Mouse (Mus musculus): ENCODE measurements around the gene Abcb6. TPM values are rescaled to one million over a fixed set of nuclear protein-coding genes. Genes with fewer than 3 reads are reported as not detected.

Gene Abcb6
- polyA plus RNA-seq, 1 experiment from 2014 or later, result 21.7 TPM

- no peaks in the 10 kb centered on the region for H3K27me3 ChIP-seq (replicated peaks; ENCODE audit: control insufficient read depth, insufficient read depth, low read length)
- H3K9ac ChIP-seq (ENCODE audit: low read length), result no peak overlapping the region
- DNase-seq (ENCODE audit: low spot score) (no peak), ATAC-seq (replicated peaks; ENCODE audit: low FRiP score, low TSS enrichment, low read depth) (no peak)
- H3K9me3 ChIP-seq (ENCODE audit: control insufficient read depth, low read length), result no peaks in the 10 kb centered on the region
- peaks cover 10% of the 10 kb centered on the region; the same call in 1 of the 2 replicates for H3K4me1 ChIP-seq (replicated peaks; ENCODE audit: control insufficient read depth, insufficient read depth, low read length)
- no peak overlapping the region for H3K27ac ChIP-seq (ENCODE audit: low read depth)
- H3K4me2 ChIP-seq (ENCODE audit: low read length), result no peak overlapping the region
- H3K36me3 ChIP-seq (ENCODE audit: control insufficient read depth, insufficient read depth, low read length), result peaks cover 46% of the 10 kb centered on the region
- 55% methylated on average over 6 of the region's 6 CpGs for WGBS
- H3K4me3 ChIP-seq (ENCODE audit: low read depth, low read length), result no peak overlapping the region
These were observed 43.9 kb downstream of the Abcb6 start for GRCm38 (mm10) chr1:75136293-75136692.

- no peak within 1 kb of the TSS for H3K4me2 ChIP-seq (ENCODE audit: low read length)
- no peak within 1 kb of the TSS for H3K27ac ChIP-seq (ENCODE audit: low read depth)
- no peak within 1 kb of the TSS for H3K9ac ChIP-seq (ENCODE audit: low read length)
- H3K27me3 ChIP-seq (replicated peaks; ENCODE audit: control insufficient read depth, insufficient read depth, low read length), result no peaks in the 10 kb centered on the region
- H3K4me1 ChIP-seq (replicated peaks; ENCODE audit: control insufficient read depth, insufficient read depth, low read length), result no peaks in the 10 kb centered on the region
- no peak within 1 kb of the TSS for H3K4me3 ChIP-seq (ENCODE audit: low read depth, low read length)
- no peak for DNase-seq (ENCODE audit: low spot score)
- H3K9me3 ChIP-seq (ENCODE audit: control insufficient read depth, low read length), result no peaks in the 10 kb centered on the region
- 58% methylated on average over 12 of the region's 12 CpGs for WGBS
- peaks cover 34% of the 10 kb centered on the region for H3K36me3 ChIP-seq (ENCODE audit: control insufficient read depth, insufficient read depth, low read length)
- no peak for ATAC-seq (replicated peaks; ENCODE audit: low FRiP score, low TSS enrichment, low read depth)
These were observed 46.6 kb downstream of the Abcb6 start, which contains the start of gene Slc23a3 for GRCm38 (mm10) chr1:75133421-75134207. Gene Slc23a3, minus strand, starts transcription at chr1:75133890.

DNA sequence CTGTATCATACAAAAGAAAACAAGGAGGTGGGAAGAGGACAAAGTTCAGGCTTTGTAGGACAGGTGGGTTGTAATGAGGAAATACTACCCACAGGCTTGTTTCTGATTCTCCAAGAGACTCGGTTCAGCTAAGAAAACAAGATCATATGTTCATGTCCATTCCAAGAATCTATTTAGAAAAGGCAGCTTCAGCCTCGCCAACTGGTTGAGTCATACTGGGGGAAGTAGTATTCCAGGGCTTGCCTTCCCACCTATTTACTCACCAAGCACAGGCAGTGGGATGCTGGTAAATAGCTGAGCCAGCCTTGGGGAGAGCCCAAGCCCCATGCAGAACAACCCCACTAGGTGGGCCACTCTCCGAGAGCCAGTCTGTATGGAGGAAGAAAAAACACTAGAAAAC, 51.6 kb downstream of the Abcb6 start:
- no peak overlapping the region for H3K9ac ChIP-seq (ENCODE audit: low read length)
- WGBS, result 68% methylated on average over 3 of the region's 3 CpGs
- H3K36me3 ChIP-seq (ENCODE audit: control insufficient read depth, insufficient read depth, low read length), result no peaks in the 10 kb centered on the region
- DNase-seq (ENCODE audit: low spot score) (no peak), ATAC-seq (replicated peaks; ENCODE audit: low FRiP score, low TSS enrichment, low read depth) (no peak)
- no peak overlapping the region for H3K27ac ChIP-seq (ENCODE audit: low read depth)
- H3K4me3 ChIP-seq (ENCODE audit: low read depth, low read length), result no peak overlapping the region
- no peak overlapping the region for H3K4me2 ChIP-seq (ENCODE audit: low read length)
- no peaks in the 10 kb centered on the region; the same call in 1 of the 2 replicates for H3K4me1 ChIP-seq (replicated peaks; ENCODE audit: control insufficient read depth, insufficient read depth, low read length)
- no peaks in the 10 kb centered on the region for H3K9me3 ChIP-seq (ENCODE audit: control insufficient read depth, low read length)
- no peaks in the 10 kb centered on the region for H3K27me3 ChIP-seq (replicated peaks; ENCODE audit: control insufficient read depth, insufficient read depth, low read length)

- DNase-seq (ENCODE audit: low spot score) (peak; percentile 53), ATAC-seq (replicated peaks; ENCODE audit: low FRiP score, low TSS enrichment, low read depth) (peak; percentile 5; the same call in 1 of the 2 replicates)
- Histone ChIP-seq H3K36me3 (ENCODE audit: control insufficient read depth, insufficient read depth, low read length) (no peaks in the 10 kb centered on the region), H3K27me3 (replicated peaks; ENCODE audit: control insufficient read depth, insufficient read depth, low read length) (no peaks in the 10 kb centered on the region), H3K4me2 (ENCODE audit: low read length) (peak overlapping the region; percentile 46), H3K9ac (ENCODE audit: low read length) (peak overlapping the region; percentile 44; the same call in 1 of the 2 replicates), H3K9me3 (ENCODE audit: control insufficient read depth, low read length) (no peaks in the 10 kb centered on the region), H3K4me1 (replicated peaks; ENCODE audit: control insufficient read depth, insufficient read depth, low read length) (no peaks in the 10 kb centered on the region; the same call in 1 of the 2 replicates), H3K27ac (ENCODE audit: low read depth) (peak overlapping the region; percentile 95; the same call in 1 of the 2 replicates), H3K4me3 (ENCODE audit: low read depth, low read length) (peak overlapping the region; percentile 50)
- 32% methylated on average over 5 of the region's 5 CpGs for WGBS
These were observed 54.8 kb downstream of the Abcb6 start for GRCm38 (mm10) chr1:75125418-75125817.

DNA sequence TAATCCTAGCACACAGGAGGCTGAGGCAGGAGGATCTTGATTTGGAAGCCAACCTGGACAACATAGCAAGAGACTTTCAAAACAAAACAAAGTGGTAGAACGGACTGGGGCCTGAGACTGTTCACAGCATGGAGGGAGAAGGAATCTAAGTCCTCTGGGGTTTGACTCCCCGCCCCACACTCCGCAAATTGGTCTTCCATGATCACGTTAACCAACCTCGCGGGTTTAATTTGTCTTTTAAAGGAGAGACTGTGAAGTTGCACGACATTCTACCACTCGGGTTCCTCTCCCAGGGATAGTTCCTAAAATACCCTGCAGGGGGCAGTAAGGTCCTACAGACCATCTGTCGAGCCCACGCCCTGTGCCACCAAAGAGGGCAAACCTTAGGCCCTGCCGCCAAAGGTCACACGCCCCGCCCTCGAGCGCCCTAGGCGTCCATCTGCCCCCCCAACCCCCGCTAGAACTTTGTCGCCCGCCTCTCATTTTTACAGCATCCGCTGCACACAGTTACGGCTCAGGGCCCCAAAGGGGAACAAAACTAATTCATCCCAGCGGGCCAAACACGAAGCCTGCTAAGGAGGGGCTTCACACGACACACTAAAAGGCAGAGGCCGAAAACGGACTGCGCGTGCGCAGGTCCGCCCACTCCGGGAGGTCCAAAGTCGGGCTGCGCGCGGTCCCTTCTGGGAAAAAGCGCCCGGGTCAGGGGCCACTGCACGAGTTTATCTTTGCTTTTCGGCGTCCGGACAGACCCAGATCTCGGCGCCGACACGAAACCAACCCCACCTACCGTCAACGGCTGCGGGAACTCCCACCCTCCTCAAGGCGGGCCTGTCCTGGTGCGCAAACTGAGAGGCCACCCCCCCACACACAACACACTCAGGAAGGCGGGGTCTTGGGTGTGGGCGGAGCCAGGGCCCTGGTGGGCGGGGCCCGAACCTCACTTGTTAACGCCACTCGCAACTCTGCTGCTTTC, 55.6 kb downstream of the Abcb6 start, which contains the start of gene Nhej1:
Nhej1 (minus strand) TSS at position 855 of the 976 bp plus-strand sequence.
- DNase-seq (ENCODE audit: low spot score) (peak; percentile 98), ATAC-seq (replicated peaks; ENCODE audit: low FRiP score, low TSS enrichment, low read depth) (peak; percentile 96)
- no peaks in the 10 kb centered on the region for H3K9me3 ChIP-seq (ENCODE audit: control insufficient read depth, low read length)
- no peaks in the 10 kb centered on the region for H3K36me3 ChIP-seq (ENCODE audit: control insufficient read depth, insufficient read depth, low read length)
- peak within 1 kb of the TSS; percentile 44 for H3K9ac ChIP-seq (ENCODE audit: low read length)
- no peaks in the 10 kb centered on the region; the same call in 1 of the 2 replicates for H3K4me1 ChIP-seq (replicated peaks; ENCODE audit: control insufficient read depth, insufficient read depth, low read length)
- H3K4me3 ChIP-seq (ENCODE audit: low read depth, low read length), result peak within 1 kb of the TSS; percentile 50
- H3K4me2 ChIP-seq (ENCODE audit: low read length), result peak within 1 kb of the TSS; percentile 46
- no peaks in the 10 kb centered on the region for H3K27me3 ChIP-seq (replicated peaks; ENCODE audit: control insufficient read depth, insufficient read depth, low read length)
- under 1% methylated on average over 56 of the region's 56 CpGs for WGBS
- H3K27ac ChIP-seq (ENCODE audit: low read depth), result peak within 1 kb of the TSS; percentile 95

DNA sequence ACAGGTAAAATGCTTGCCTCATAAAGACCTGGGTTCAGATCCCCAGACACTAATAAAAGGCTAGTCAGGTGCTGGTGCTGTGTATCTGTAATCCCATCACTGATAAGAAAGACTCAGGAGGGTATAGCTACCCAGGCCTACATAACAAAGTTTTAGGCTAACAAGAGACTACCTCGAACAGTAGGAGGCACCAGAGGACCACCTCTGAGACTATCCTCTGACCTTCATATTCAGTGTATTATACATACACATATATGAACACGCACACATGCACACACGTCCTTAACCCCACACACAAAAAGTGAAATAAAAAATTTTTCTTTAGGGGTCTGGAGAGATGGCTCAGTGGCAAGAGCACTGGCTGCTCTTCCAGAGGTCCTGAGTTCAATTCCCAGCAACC, 58.0 kb downstream of the Abcb6 start:
- no peaks in the 10 kb centered on the region for H3K27me3 ChIP-seq (replicated peaks; ENCODE audit: control insufficient read depth, insufficient read depth, low read length)
- H3K4me3 ChIP-seq (ENCODE audit: low read depth, low read length), result no peak overlapping the region
- no peaks in the 10 kb centered on the region for H3K36me3 ChIP-seq (ENCODE audit: control insufficient read depth, insufficient read depth, low read length)
- no peaks in the 10 kb centered on the region; the same call in 1 of the 2 replicates for H3K4me1 ChIP-seq (replicated peaks; ENCODE audit: control insufficient read depth, insufficient read depth, low read length)
- no peak overlapping the region for H3K27ac ChIP-seq (ENCODE audit: low read depth)
- no peaks in the 10 kb centered on the region for H3K9me3 ChIP-seq (ENCODE audit: control insufficient read depth, low read length)
- no peak for ATAC-seq (replicated peaks; ENCODE audit: low FRiP score, low TSS enrichment, low read depth)
- 79% methylated on average over 3 of the region's 3 CpGs for WGBS
- no peak for DNase-seq (ENCODE audit: low spot score)
- no peak overlapping the region for H3K9ac ChIP-seq (ENCODE audit: low read length)
- no peak overlapping the region for H3K4me2 ChIP-seq (ENCODE audit: low read length)

Small RNA genes lying within 50 kb of the gene (microRNA-seq; reads per million reads assigned to microRNA genes)
- gene Gm27943, result not detected

Other genes starting within 250 kb of the Abcb6 start
- 0.15 and 0.27 TPM in 2 replicates for gene Cfap65, start 244.8 kb downstream of the Abcb6 start, polyA plus RNA-seq (2014; fragmentation: Nextera tagmentation; extraction: Ambion mirVana)
- 28.8 and 33.7 TPM in 2 replicates for gene Ihh, start 228.7 kb downstream of the Abcb6 start, polyA plus RNA-seq (2014; fragmentation: Nextera tagmentation; extraction: Ambion mirVana)
- 8.3 and 10.5 TPM in 2 replicates for gene Nhej1, start 55.2 kb downstream of the Abcb6 start, polyA plus RNA-seq (2014; fragmentation: Nextera tagmentation; extraction: Ambion mirVana)
- gene Slc23a3, start 46.5 kb downstream of the Abcb6 start, polyA plus RNA-seq (2014; fragmentation: Nextera tagmentation; extraction: Ambion mirVana), result 1.4 and 1.8 TPM in 2 replicates
- 41.6 and 41.7 TPM in 2 replicates for gene Cnppd1, start 37.7 kb downstream of the Abcb6 start, polyA plus RNA-seq (2014; fragmentation: Nextera tagmentation; extraction: Ambion mirVana)
- gene Retreg2, start 37.6 kb downstream of the Abcb6 start, polyA plus RNA-seq (2014; fragmentation: Nextera tagmentation; extraction: Ambion mirVana), result 50.1 and 51.1 TPM in 2 replicates
- gene Zfand2b, start 11.7 kb downstream of the Abcb6 start, polyA plus RNA-seq (2014; fragmentation: Nextera tagmentation; extraction: Ambion mirVana), result 36.5 and 38.8 TPM in 2 replicates
- 20.2 and 23.0 TPM in 2 replicates for gene Ankzf1, start 11.8 kb upstream of the Abcb6 start, polyA plus RNA-seq (2014; fragmentation: Nextera tagmentation; extraction: Ambion mirVana)
- gene Atg9a, start 11.8 kb upstream of the Abcb6 start, polyA plus RNA-seq (2014; fragmentation: Nextera tagmentation; extraction: Ambion mirVana), result 24.0 and 26.3 TPM in 2 replicates
- 15.1 and 19.2 TPM in 2 replicates for gene Glb1l, start 30.4 kb upstream of the Abcb6 start, polyA plus RNA-seq (2014; fragmentation: Nextera tagmentation; extraction: Ambion mirVana)
- 116 and 131 TPM in 2 replicates for gene Stk16, start 30.4 kb upstream of the Abcb6 start, polyA plus RNA-seq (2014; fragmentation: Nextera tagmentation; extraction: Ambion mirVana)
- 68.7 and 86.5 TPM in 2 replicates for gene Tuba4a, start 39.5 kb upstream of the Abcb6 start, polyA plus RNA-seq (2014; fragmentation: Nextera tagmentation; extraction: Ambion mirVana)
- gene A630095N17Rik, start 51.7 kb upstream of the Abcb6 start, polyA plus RNA-seq (2014; fragmentation: Nextera tagmentation; extraction: Ambion mirVana), result not detected in 2 replicates
- gene Dnajb2, start 56.0 kb upstream of the Abcb6 start, polyA plus RNA-seq (2014; fragmentation: Nextera tagmentation; extraction: Ambion mirVana), result 14.2 TPM in 2 replicates
- gene Ptprn, start 84.1 kb upstream of the Abcb6 start, polyA plus RNA-seq (2014; fragmentation: Nextera tagmentation; extraction: Ambion mirVana), result 2.9 and 3.4 TPM in 2 replicates
- gene Resp18, start 98.0 kb upstream of the Abcb6 start, polyA plus RNA-seq (2014; fragmentation: Nextera tagmentation; extraction: Ambion mirVana), result 13.0 and 13.4 TPM in 2 replicates
- gene Dnpep, start 137.6 kb upstream of the Abcb6 start, polyA plus RNA-seq (2014; fragmentation: Nextera tagmentation; extraction: Ambion mirVana), result 133 and 137 TPM in 2 replicates
- gene Des, start 179.9 kb upstream of the Abcb6 start, polyA plus RNA-seq (2014; fragmentation: Nextera tagmentation; extraction: Ambion mirVana), result 72.4 and 73.2 TPM in 2 replicates
- gene Speg, start 194.9 kb upstream of the Abcb6 start, polyA plus RNA-seq (2014; fragmentation: Nextera tagmentation; extraction: Ambion mirVana), result 46.7 and 55.2 TPM in 2 replicates

Data from intestine, embryonic 14.5 days (tissue).